Mouse (Mus musculus) heart, postnatal 0 days (tissue): Measurements from ENCODE around the gene Pou2f3. TPM values are rescaled to one million over a fixed set of nuclear protein-coding genes. Genes with fewer than 3 reads are reported as not detected.

Experiments
- ATAC-seq: fragments of 200-750 bp; cut with Nextera tagmentation; 2 replicates; pipeline ENCODE4 v1.8.0; 2017; ENCODE audit warnings: low read depth, moderate number of reproducible peaks, moderate library complexity; ENCODE audit not compliant: insufficient read depth
- DNase-seq: peaks from one replicate; pipeline ENCODE4 v3.0.0-alpha.2; 2016; ENCODE audit warnings: low spot score
- H3K27ac ChIP-seq: fragments of 300-500 bp; sonication (generic); 2 replicates; pipeline ENCODE4 v1.5.1; 2014; ENCODE audit warnings: low read depth, mild to moderate bottlenecking
- H3K27me3 ChIP-seq: fragments of 300-500 bp; sonication (generic); 2 replicates; pipeline ENCODE4 v1.6.1; 2014; ENCODE audit warnings: low read length, mixed read lengths; ENCODE audit not compliant: control insufficient read depth, insufficient read depth
- H3K36me3 ChIP-seq: fragments of 300-500 bp; sonication (generic); replicated peaks from 2 replicates; pipeline ENCODE4 v1.6.1; 2014; ENCODE audit warnings: low read length, mixed read lengths; ENCODE audit not compliant: control insufficient read depth, insufficient read depth
- H3K4me1 ChIP-seq: fragments of 300-500 bp; sonication (generic); 2 replicates; pipeline ENCODE4 v1.6.1; 2014; ENCODE audit warnings: antibody characterized with exemption; ENCODE audit not compliant: control insufficient read depth, insufficient read depth
- H3K4me2 ChIP-seq: fragments of 300-500 bp; sonication (generic); 2 replicates; pipeline ENCODE4 v1.6.1; 2014; ENCODE audit warnings: low read depth, mild to moderate bottlenecking, low read length, moderate library complexity
- H3K4me3 ChIP-seq: fragments of 300-500 bp; sonication (generic); 2 replicates; pipeline ENCODE4 v1.5.1; 2014; ENCODE audit warnings: low read depth, low read length
- H3K9ac ChIP-seq: fragments of 300-500 bp; sonication (generic); replicated peaks from 2 replicates; pipeline ENCODE4 v1.6.1; 2014; ENCODE audit warnings: low read depth, low read length, mixed read lengths
- H3K9me3 ChIP-seq: fragments of 300-500 bp; sonication (generic); replicated peaks from 2 replicates; pipeline ENCODE4 v1.6.1; 2016; ENCODE audit warnings: low read length; ENCODE audit not compliant: control insufficient read depth
- CTCF ChIP-seq: IDR thresholded peaks from 2 replicates; pipeline ENCODE4 v1.5.1; 2016; ENCODE audit warnings: antibody characterized with exemption, control low read depth, low read depth
- EP300 ChIP-seq: IDR thresholded peaks from 2 replicates; pipeline ENCODE4 v1.6.1; 2016; ENCODE audit warnings: antibody characterized with exemption, low read depth
- WGBS: fragments of 180-500 bp; shearing (Covaris S2); extraction: QIAGEN DNeasy Blood & Tissue Kit; methylation state at CpG from one replicate; pipeline ENCODE4 v1.1.7; 2014; 5-methylcytosine and 5-hydroxymethylcytosine counted together
- polyA plus RNA-seq: library from polyadenylated mRNA; unstranded; fragments of >200 nt; fragmentation: Nextera tagmentation; extraction: Ambion mirVana; gene quantifications from 2 replicates; pipeline ENCODE4 v1.2.1, GENCODE M21; 2015
- total RNA-seq: library from RNA; depleted of rRNA; stranded (reverse); fragments of >200 nt; gene quantifications from 2 replicates; pipeline ENCODE4 v1.2.3, GENCODE M21; 2014; ENCODE audit warnings: low replicate concordance

The Pou2f3 gene
- total and polyA plus RNA-seq, 2 experiments from 2014 or later: 0.08 TPM; not detected in 1

DNA sequence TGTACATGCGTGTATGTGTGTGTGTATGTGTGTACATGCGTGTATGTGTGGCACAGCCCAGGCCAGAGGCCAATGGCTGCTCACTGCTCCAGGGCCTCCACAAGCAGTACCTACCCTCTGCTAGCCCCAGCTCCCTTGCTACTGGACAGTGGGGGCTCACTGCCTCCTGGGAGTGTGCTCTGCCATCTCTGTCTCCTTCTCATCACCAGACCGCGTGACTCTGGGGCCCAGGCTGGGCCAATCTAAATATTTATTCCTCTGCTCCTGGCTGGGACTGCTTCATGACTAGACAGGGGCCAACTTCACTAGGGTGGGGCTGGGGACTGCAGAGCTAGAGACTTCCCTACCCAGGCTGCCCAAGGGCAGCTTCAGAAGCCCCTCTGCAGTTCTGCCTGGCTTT, 21.6 kb upstream of the Pou2f3 start:
- TF ChIP-seq EP300 (no peak), CTCF (no peak)
- H3K4me3 ChIP-seq: no peak overlapping the region
- WGBS: 57% methylated on average over 4 of the region's 4 CpGs
- no peak overlapping the region for H3K9ac ChIP-seq
- no peaks in the 10 kb centered on the region for H3K9me3 ChIP-seq
- H3K4me1 ChIP-seq: peaks cover 26% of the 10 kb centered on the region
- no peaks in the 10 kb centered on the region for H3K36me3 ChIP-seq
- H3K4me2 ChIP-seq: no peak overlapping the region
- peak overlapping the region; percentile 25; the same call in 1 of the 2 replicates for H3K27ac ChIP-seq
- ATAC-seq: peak; percentile 62
- no peaks in the 10 kb centered on the region for H3K27me3 ChIP-seq
- peak; percentile 35 for DNase-seq

DNA sequence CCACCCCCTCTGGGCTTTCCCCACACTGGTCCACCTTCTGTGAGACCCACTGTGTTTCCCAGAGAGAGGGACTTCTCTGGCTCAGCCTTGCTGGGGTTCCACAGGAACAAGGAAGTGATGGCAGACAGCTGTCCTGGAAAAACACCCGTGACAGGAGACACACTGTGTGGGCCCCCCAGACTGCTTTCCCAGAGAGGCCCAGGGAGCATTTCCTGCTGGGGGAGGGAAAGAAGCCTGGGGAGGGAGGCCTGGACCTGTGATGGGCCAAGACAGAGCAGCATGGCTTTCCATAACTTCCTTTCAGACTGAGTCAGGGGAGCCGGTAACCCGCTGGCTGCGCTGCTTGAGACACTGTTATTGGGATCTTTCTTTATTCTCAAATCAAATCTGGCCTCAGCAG, 20.7 kb upstream of the Pou2f3 start:
- peak; percentile 33 for DNase-seq
- TF ChIP-seq CTCF: no peak
- no peak for TF ChIP-seq EP300
- no peaks in the 10 kb centered on the region for H3K9me3 ChIP-seq
- H3K27me3 ChIP-seq: no peaks in the 10 kb centered on the region
- peak; percentile 33; the same call in 1 of the 2 replicates for ATAC-seq
- H3K9ac ChIP-seq: no peak overlapping the region
- no peak overlapping the region for H3K4me2 ChIP-seq
- H3K4me3 ChIP-seq: no peak overlapping the region
- peak overlapping the region; percentile 58 for H3K27ac ChIP-seq
- no peaks in the 10 kb centered on the region for H3K36me3 ChIP-seq
- WGBS: 55% methylated on average over 4 of the region's 4 CpGs
- peaks cover 26% of the 10 kb centered on the region for H3K4me1 ChIP-seq

DNA sequence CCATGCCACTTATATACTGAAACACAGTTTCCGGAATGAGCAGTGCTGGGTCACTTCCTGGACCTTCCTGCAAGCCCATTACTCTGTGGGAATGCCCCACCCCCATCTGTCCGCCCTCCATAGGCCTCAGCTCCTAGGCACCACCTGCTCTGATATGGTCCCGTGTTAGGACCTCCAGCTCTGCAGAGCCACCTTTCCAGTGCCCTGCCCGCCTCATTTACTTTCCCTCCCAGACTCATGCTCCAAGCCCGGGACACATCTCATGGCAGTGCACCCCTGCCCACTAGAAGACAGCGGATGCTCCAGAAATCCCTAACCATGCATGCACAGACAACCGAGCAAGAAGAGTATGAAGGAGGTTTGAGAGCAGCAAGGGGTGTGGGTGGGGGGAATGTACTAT, 19.8 kb upstream of the Pou2f3 start:
- H3K4me2 ChIP-seq: no peak overlapping the region
- H3K9me3 ChIP-seq: no peaks in the 10 kb centered on the region
- no peak overlapping the region for H3K27ac ChIP-seq
- no peaks in the 10 kb centered on the region for H3K36me3 ChIP-seq
- TF ChIP-seq EP300 (no peak), CTCF (no peak)
- no peak overlapping the region for H3K9ac ChIP-seq
- DNase-seq (no peak), ATAC-seq (no peak)
- H3K4me1 ChIP-seq: peaks cover 26% of the 10 kb centered on the region
- H3K4me3 ChIP-seq: no peak overlapping the region
- H3K27me3 ChIP-seq: no peaks in the 10 kb centered on the region
- WGBS: 74% methylated on average over 7 of the region's 7 CpGs

DNA sequence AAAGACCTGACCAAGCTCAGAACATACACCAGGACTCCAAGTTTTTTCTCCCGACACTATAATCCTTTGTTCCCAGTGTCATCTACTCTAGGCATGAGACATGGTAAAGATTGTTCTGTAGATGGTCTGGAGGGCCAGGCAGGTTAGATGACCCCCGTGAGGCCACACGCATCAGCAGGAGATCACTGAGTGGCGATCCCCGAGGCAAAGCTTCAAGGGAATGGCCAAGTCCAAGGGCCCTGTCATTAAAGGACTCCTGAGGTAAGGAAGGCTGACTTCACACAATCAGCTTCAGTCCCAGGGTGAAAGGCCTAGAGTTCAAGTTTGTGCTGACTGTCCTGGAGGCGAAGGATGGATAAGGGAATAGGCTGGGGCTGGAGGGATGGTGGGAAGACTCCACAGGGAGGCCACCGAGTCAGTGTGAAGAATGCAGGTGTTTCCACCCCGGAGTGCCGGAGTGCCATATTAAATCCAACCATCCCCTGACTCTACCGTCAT, 19.3 kb upstream of the Pou2f3 start:
- no peaks in the 10 kb centered on the region for H3K9me3 ChIP-seq
- no peaks in the 10 kb centered on the region for H3K27me3 ChIP-seq
- ATAC-seq (no peak), DNase-seq (no peak)
- WGBS: 89% methylated on average over 10 of the region's 10 CpGs
- H3K27ac ChIP-seq: no peak overlapping the region
- H3K4me2 ChIP-seq: no peak overlapping the region
- H3K4me1 ChIP-seq: peaks cover 25% of the 10 kb centered on the region
- H3K4me3 ChIP-seq: no peak overlapping the region
- H3K9ac ChIP-seq: no peak overlapping the region
- H3K36me3 ChIP-seq: no peaks in the 10 kb centered on the region
- no peak for TF ChIP-seq CTCF
- no peak for TF ChIP-seq EP300

DNA sequence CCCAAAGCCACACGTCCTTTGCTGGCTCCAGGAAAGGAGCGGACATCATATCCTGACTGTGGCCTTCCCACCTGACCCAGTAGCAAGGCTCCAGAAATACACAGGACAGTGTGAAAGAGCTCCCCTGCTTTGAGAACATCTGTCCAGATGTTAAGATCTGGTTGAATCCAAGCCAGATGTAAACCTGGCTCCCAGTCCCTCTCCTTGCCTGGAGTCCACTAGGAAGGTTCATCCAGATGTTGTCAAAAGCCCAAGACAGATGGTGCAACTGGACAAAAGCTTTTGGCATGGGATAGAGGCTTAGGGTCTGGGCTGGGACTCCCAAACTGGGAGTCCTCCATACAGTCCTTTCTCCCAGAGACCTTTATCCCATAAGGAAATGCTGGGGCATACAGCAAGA, 18.6 kb upstream of the Pou2f3 start:
- no peak overlapping the region for H3K4me3 ChIP-seq
- peaks cover 19% of the 10 kb centered on the region for H3K4me1 ChIP-seq
- no peaks in the 10 kb centered on the region for H3K27me3 ChIP-seq
- DNase-seq: no peak
- 80% methylated on average over 2 of the region's 2 CpGs for WGBS
- no peak overlapping the region for H3K27ac ChIP-seq
- H3K36me3 ChIP-seq: no peaks in the 10 kb centered on the region
- no peak overlapping the region for H3K9ac ChIP-seq
- no peak for ATAC-seq
- TF ChIP-seq CTCF (no peak), EP300 (no peak)
- H3K9me3 ChIP-seq: no peaks in the 10 kb centered on the region
- H3K4me2 ChIP-seq: no peak overlapping the region

GRCm38 (mm10) chr9:43227626-43228025, 17.5 kb upstream of the Pou2f3 start:
- peaks cover 14% of the 10 kb centered on the region for H3K4me1 ChIP-seq
- no peak for ATAC-seq
- DNase-seq: no peak
- no peaks in the 10 kb centered on the region for H3K36me3 ChIP-seq
- no peak overlapping the region for H3K9ac ChIP-seq
- H3K4me2 ChIP-seq: no peak overlapping the region
- H3K9me3 ChIP-seq: no peaks in the 10 kb centered on the region
- no peak overlapping the region for H3K4me3 ChIP-seq
- 76% methylated on average over 8 of the region's 8 CpGs for WGBS
- H3K27ac ChIP-seq: no peak overlapping the region
- TF ChIP-seq CTCF: no peak
- no peak for TF ChIP-seq EP300
- no peaks in the 10 kb centered on the region for H3K27me3 ChIP-seq
